Mouse (Mus musculus) forebrain, embryonic 15.5 days (tissue): Measurements from ENCODE around the gene Bhmt2. TPM values are rescaled to one million over a fixed set of nuclear protein-coding genes. Genes with fewer than 3 reads are reported as not detected.

Source experiments
- ATAC-seq: fragments of 200-750 bp; cut with Nextera tagmentation; replicated peaks from 2 replicates; pipeline ENCODE4 v1.8.0; 2017; ENCODE audit warnings: mild to moderate bottlenecking, moderate TSS enrichment, moderate library complexity
- H3K27ac ChIP-seq: fragments of 300-500 bp; sonication (generic); replicated peaks from 2 replicates; pipeline ENCODE4 v1.5.1; 2015; ENCODE audit warnings: mild to moderate bottlenecking, inconsistent platforms
- H3K27me3 ChIP-seq: fragments of 300-500 bp; sonication (generic); 2 replicates; pipeline ENCODE4 v1.6.1; 2015; ENCODE audit warnings: inconsistent platforms
- H3K36me3 ChIP-seq: fragments of 300-500 bp; sonication (generic); 2 replicates; pipeline ENCODE4 v1.6.1; 2015; ENCODE audit warnings: mild to moderate bottlenecking, inconsistent platforms
- H3K4me1 ChIP-seq: fragments of 300-500 bp; sonication (generic); 2 replicates; pipeline ENCODE4 v1.6.1; 2015; ENCODE audit warnings: inconsistent platforms
- H3K4me2 ChIP-seq: fragments of 300-500 bp; sonication (generic); replicated peaks from 2 replicates; pipeline ENCODE4 v1.6.1; 2015; ENCODE audit warnings: mild to moderate bottlenecking, inconsistent platforms
- H3K4me3 ChIP-seq: fragments of 300-500 bp; sonication (generic); 2 replicates; pipeline ENCODE4 v1.5.1; 2015; ENCODE audit warnings: mild to moderate bottlenecking, inconsistent platforms
- H3K9ac ChIP-seq: fragments of 300-500 bp; sonication (generic); replicated peaks from 2 replicates; pipeline ENCODE4 v1.6.1; 2015; ENCODE audit warnings: mild to moderate bottlenecking, inconsistent platforms
- H3K9me3 ChIP-seq: fragments of 300-500 bp; sonication (generic); 2 replicates; pipeline ENCODE4 v1.6.1; 2016; ENCODE audit warnings: inconsistent platforms
- WGBS: fragments of 180-500 bp; shearing (Covaris S2); methylation state at CpG from one replicate; pipeline ENCODE4 v1.1.7; 2015; ENCODE audit warnings: mixed read lengths; 5-methylcytosine and 5-hydroxymethylcytosine counted together
- polyA plus RNA-seq: library from polyadenylated mRNA; unstranded; fragments of >200 nt; fragmentation: Nextera tagmentation; extraction: Ambion mirVana; gene quantifications from 2 replicates; pipeline ENCODE4 v1.2.1, GENCODE M21; 2015

Bhmt2 gene
- polyA plus RNA-seq, 1 experiment from 2014 or later, result not detected

DNA sequence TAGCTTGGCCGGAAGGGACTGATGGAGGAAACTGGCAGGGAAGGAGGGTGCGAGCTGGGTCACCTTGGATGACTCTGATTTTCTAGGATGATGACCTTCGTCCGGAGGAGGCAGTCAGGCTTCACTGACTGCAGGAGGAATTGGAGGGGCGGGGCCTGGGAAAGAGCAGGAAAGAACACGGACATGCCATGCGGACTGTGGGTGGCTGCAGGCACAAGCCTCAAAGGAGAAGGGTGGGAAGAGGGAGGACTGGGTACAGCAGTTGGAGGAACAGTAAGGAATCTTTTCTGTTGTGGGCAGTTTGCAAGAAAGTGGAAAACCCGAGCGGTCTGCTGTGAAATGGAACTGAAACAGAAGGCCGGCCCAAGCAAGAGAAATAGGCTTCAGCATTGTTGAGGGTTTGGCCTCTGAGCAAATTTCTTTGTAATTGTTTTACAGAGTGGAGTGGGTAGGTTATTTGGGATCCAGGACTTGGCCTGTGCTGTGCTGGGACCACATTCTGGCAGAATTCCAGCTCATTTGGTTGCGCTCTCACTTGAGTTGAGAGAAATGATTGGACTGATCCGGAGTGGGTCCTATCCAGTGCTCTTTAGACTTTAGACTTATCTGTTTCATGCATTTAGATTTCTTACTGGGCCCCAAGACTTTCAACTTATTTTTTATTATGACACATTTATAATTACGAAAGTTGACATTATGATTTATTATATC, 67.1 kb downstream of the Bhmt2 start:
- 71% methylated on average over 13 of the region's 13 CpGs for WGBS
- Histone ChIP-seq H3K4me2 (no peak overlapping the region), H3K4me3 (no peak overlapping the region), H3K9me3 (no peaks in the 10 kb centered on the region), H3K27me3 (no peaks in the 10 kb centered on the region), H3K4me1 (0 out of 2 replicates have a peak, but pooled peaks cover 3% of the 10 kb centered on the region), H3K27ac (no peak overlapping the region), H3K9ac (no peak overlapping the region), H3K36me3 (no peaks in the 10 kb centered on the region)
- ATAC-seq, result peak; percentile 57; the same call in 1 of the 2 replicates

Other genes with a start within 250 kb of the Bhmt2 start
- 9.8 and 10.9 TPM in 2 replicates for gene Jmy, start 174.5 kb downstream of the Bhmt2 start, polyA plus RNA-seq
- 0.13 and 0.23 TPM in 2 replicates for gene Bhmt, start 36.3 kb downstream of the Bhmt2 start, polyA plus RNA-seq
- 0.06 and 0.14 TPM in 2 replicates for gene Dmgdh, start 131 bp upstream of the Bhmt2 start, polyA plus RNA-seq
- 8.1 and 8.2 TPM in 2 replicates for gene Arsb, start 97.3 kb upstream of the Bhmt2 start, polyA plus RNA-seq